Mouse (Mus musculus) layer of hippocampus, adult 18-20 months (tissue): Measurements from ENCODE around the gene Gm14327. TPM values are rescaled to one million over a fixed set of nuclear protein-coding genes. Genes with fewer than 3 reads are reported as not detected.
"Not testable (repeated sequence)": the region's sequence is repeated elsewhere in the genome, so short reads cannot be mapped to it uniquely, and the experiment has no call there.

Source experiments
- DNase-seq, 2 experiments: peaks; one replicate each; pipeline ENCODE4 v3.0.0; 2022; ENCODE audit warnings: low spot score in 2 of 2
- long read RNA-seq: library from polyadenylated mRNA; stranded (forward); transcript quantifications from one replicate; pipeline ENCODE4 v2.0.0, GENCODE M21; 2021
- total RNA-seq, 2 experiments: library from RNA; stranded (reverse); gene quantifications; 2 replicates each; pipeline ENCODE4 v1.2.3; 2021

Gene Gm14327
- total RNA-seq = 1 to 10 TPM; 4.6 to 7.8 TPM
- long read RNA-seq, partial matches to known transcripts = 0 of 6 reads
- long read RNA-seq, other reads (novel, unspliced or antisense) = 3 of 6 reads

GRCm38 (mm10) chr2:177897046-177897578, at the start of gene Gm14327:
TSS of gene Gm14327 (plus strand) at chr2:177897096.
- DNase-seq = not testable (repeated sequence)

- DNase-seq = not testable (repeated sequence)
These were observed 34.6 kb upstream of the Gm14327 start for GRCm38 (mm10) chr2:177862254-177862653.

- not testable (repeated sequence) for DNase-seq
These were observed 9.2 kb upstream of the Gm14327 start for GRCm38 (mm10) chr2:177887743-177888142.

- not testable (repeated sequence) for DNase-seq
These were observed 1.3 kb downstream of the Gm14327 start for GRCm38 (mm10) chr2:177898171-177898570.

GRCm38 (mm10) chr2:177903276-177903675, 6.4 kb downstream of the Gm14327 start:
- not testable (repeated sequence) for DNase-seq

GRCm38 (mm10) chr2:177925563-177926103, 28.7 kb downstream of the Gm14327 start, which contains the start of gene Zfp972:
TSS of gene Zfp972 (minus strand) at chr2:177925613.
- DNase-seq = not testable (repeated sequence)

Other genes with a start within 250 kb of the Gm14327 start
- gene Gm14322, start 137.8 kb upstream of the Gm14327 start, total RNA-seq = 10 to 100 TPM; 41.5 to 42.0 TPM
- 100 to 1,000 TPM; 130 to 162 TPM for gene Gm14325, start 56.8 kb upstream of the Gm14327 start, total RNA-seq
- gene Zfp972, start 28.5 kb downstream of the Gm14327 start, total RNA-seq = 1 to 10 TPM in 1 of 2 experiments, under 1 TPM in 1; 0.86 to 2.0 TPM
- gene Gm14326, start 60.2 kb downstream of the Gm14327 start, total RNA-seq = 10 to 100 TPM; 54.9 to 59.3 TPM
- 10 to 100 TPM; 32.8 to 33.8 TPM for gene Zfp971, start 126.2 kb downstream of the Gm14327 start, total RNA-seq
- 10 to 100 TPM; 29.1 to 31.8 TPM for gene Zfp931, start 181.4 kb downstream of the Gm14327 start, total RNA-seq
- 100 to 1,000 TPM; 146 to 149 TPM for gene Phactr3, start 221.9 kb downstream of the Gm14327 start, total RNA-seq